Mouse (Mus musculus): ENCODE data around the gene Lctl. TPM values are rescaled to one million over a fixed set of nuclear protein-coding genes. Genes with fewer than 3 reads are reported as not detected.
A peak's percentile ranks its signal among the peaks of the same experiment; 100 is the strongest.

Lctl gene
- total RNA-seq, 1 experiment, result 2.3 TPM

DNA sequence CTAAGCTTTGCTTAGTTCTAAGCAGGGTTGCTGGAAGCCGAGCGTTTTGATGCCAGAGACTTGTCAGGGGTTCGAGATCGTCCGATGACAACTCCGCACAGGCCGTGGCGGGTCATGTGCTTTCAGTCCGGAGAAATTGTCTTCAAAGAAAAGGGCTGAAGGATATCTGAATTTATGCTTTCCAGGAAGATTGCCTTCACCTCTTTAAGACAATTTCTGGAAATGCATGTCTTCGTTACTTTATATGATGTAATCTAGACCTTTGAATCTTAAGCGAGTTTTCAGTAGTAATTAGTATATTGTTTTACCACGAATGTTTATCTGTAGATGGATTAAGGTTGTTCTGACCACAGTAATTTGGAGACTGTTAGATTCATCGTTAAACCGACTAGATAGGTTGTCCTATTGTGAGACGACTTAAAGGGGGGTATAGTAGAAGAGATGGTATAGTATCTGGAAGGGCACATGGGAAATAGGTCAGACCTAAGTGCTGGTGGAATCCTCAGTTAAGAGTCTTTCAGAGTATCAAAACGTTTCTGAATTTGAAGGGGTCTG is 56.8 kb downstream of the Lctl start:
- Histone ChIP-seq H3K27ac (ENCODE audit: insufficient read depth, low read depth, low read length, poor library complexity, severe bottlenecking) (peak overlapping the region; percentile 99), H3K36me3 (ENCODE audit: control insufficient read depth, insufficient read depth, low read length, poor library complexity, severe bottlenecking) (peaks cover 38% of the 10 kb centered on the region), H3K9ac (ENCODE audit: insufficient read depth, low read depth, low read length, poor library complexity, severe bottlenecking) (peak overlapping the region; percentile 100), H3K4me1 (ENCODE audit: control insufficient read depth in 2 of 2, insufficient read depth in 2 of 2, low read length in 2 of 2, poor library complexity in 1 of 2) (peaks cover 0 to 2% of the 10 kb centered on the region in 2 experiments; a peak in 2 of 4 replicates), H3K9me3 (ENCODE audit: control insufficient read depth, insufficient read depth, low read depth, low read length) (no peaks in the 10 kb centered on the region), H3K4me3 (ENCODE audit: insufficient read depth in 1 of 2, low read depth in 1 of 2, low read length in 2 of 2, poor library complexity in 1 of 2, severe bottlenecking in 1 of 2) (peak overlapping the region; percentile 83 to 100)
- TF ChIP-seq CHD2 (IDR thresholded peaks at IDR 0.05; ENCODE audit: low read depth, low read length) (no peak), ZNF384 (IDR thresholded peaks at IDR 0.05; ENCODE audit: low read depth, low read length) (no peak), ZC3H11A (IDR thresholded peaks at IDR 0.05; ENCODE audit: borderline replicate concordance, low read depth, low read length) (no peak), MAFK (IDR thresholded peaks at IDR 0.05; ENCODE audit: insufficient read depth, low read depth, low read length) (no peak), HCFC1 (IDR thresholded peaks at IDR 0.05; ENCODE audit: borderline replicate concordance, insufficient read depth, low read length) (no peak; the same call in 1 of the 2 replicates)
- no peak for DNase-seq (ENCODE audit: low read depth, low spot score)
- in situ Hi-C loops (cut with MboI; ENCODE audit: low sequenced_read_pairs in 2 of 2, unreplicated experiment in 2 of 2), result no loop called here

DNA sequence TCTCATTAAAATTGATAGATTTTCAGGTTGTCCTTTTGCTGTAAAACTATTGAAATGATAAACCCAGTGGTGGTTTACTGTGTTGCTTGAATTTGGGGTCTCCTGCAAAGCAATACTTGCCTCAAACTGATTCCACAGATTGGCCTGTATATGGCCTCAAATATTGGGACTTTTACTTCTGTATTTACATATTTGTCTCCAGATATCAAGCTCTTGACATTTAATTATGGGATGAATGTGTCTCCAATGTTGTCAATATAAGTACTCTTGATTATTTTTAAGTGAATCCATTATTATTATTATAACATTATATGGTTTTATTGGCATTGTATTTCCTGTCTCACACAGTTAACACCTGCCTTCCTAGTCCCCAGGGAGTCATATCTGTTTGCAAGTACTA is 57.4 kb downstream of the Lctl start:
- Histone ChIP-seq H3K36me3 (ENCODE audit: control insufficient read depth, insufficient read depth, low read length, poor library complexity, severe bottlenecking) (peaks cover 38% of the 10 kb centered on the region), H3K27ac (ENCODE audit: insufficient read depth, low read depth, low read length, poor library complexity, severe bottlenecking) (peak overlapping the region; percentile 99; the same call in 1 of the 2 replicates)
- in situ Hi-C loops (cut with MboI; ENCODE audit: low sequenced_read_pairs in 2 of 2, unreplicated experiment in 2 of 2), result no loop called here

DNA sequence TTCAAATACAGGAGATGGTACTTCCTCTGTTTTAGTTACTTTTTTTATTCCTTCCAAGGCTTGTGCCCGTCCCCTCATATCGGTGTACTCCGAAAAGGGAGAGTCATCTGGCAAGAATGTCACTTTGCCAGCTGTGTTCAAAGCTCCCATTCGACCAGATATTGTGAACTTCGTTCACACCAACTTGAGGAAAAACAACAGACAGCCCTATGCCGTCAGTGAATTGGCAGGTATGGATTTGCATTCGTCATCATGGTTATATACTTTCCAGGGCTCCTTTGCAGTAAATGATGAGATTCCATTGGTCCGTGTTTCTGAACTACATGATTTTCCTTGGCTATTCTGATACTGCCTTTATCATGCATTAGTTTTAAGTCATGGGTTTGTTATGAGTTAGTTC is 57.8 kb downstream of the Lctl start:
- peaks cover 38% of the 10 kb centered on the region for H3K36me3 ChIP-seq (ENCODE audit: control insufficient read depth, insufficient read depth, low read length, poor library complexity, severe bottlenecking)
- no peak for DNase-seq (ENCODE audit: low read depth, low spot score)
- peak overlapping the region; percentile 80 for H3K9ac ChIP-seq (ENCODE audit: insufficient read depth, low read depth, low read length, poor library complexity, severe bottlenecking)
- TF ChIP-seq MAFK (IDR thresholded peaks at IDR 0.05; ENCODE audit: insufficient read depth, low read depth, low read length) (no peak), CHD2 (IDR thresholded peaks at IDR 0.05; ENCODE audit: low read depth, low read length) (no peak), HCFC1 (IDR thresholded peaks at IDR 0.05; ENCODE audit: borderline replicate concordance, insufficient read depth, low read length) (no peak), ZC3H11A (IDR thresholded peaks at IDR 0.05; ENCODE audit: borderline replicate concordance, low read depth, low read length) (no peak), ZNF384 (IDR thresholded peaks at IDR 0.05; ENCODE audit: low read depth, low read length) (no peak)
- peaks cover 0 to 2% of the 10 kb centered on the region in 2 experiments; a peak in 2 of 4 replicates for H3K4me1 ChIP-seq (ENCODE audit: control insufficient read depth in 2 of 2, insufficient read depth in 2 of 2, low read length in 2 of 2, poor library complexity in 1 of 2)
- in situ Hi-C loops (cut with MboI; ENCODE audit: low sequenced_read_pairs in 2 of 2, unreplicated experiment in 2 of 2), result no loop called here
- peak overlapping the region; percentile 83 to 100 for H3K4me3 ChIP-seq (ENCODE audit: insufficient read depth in 1 of 2, low read depth in 1 of 2, low read length in 2 of 2, poor library complexity in 1 of 2, severe bottlenecking in 1 of 2)
- no peak overlapping the region for H3K27ac ChIP-seq (ENCODE audit: insufficient read depth, low read depth, low read length, poor library complexity, severe bottlenecking)
- H3K9me3 ChIP-seq (ENCODE audit: control insufficient read depth, insufficient read depth, low read depth, low read length), result no peaks in the 10 kb centered on the region

More for the DNA sequence above, 57.4 kb downstream of the Lctl start:
- TF ChIP-seq MAFK (IDR thresholded peaks at IDR 0.05; ENCODE audit: insufficient read depth, low read depth, low read length) (no peak), ZC3H11A (IDR thresholded peaks at IDR 0.05; ENCODE audit: borderline replicate concordance, low read depth, low read length) (no peak), CHD2 (IDR thresholded peaks at IDR 0.05; ENCODE audit: low read depth, low read length) (no peak), ZNF384 (IDR thresholded peaks at IDR 0.05; ENCODE audit: low read depth, low read length) (no peak), HCFC1 (IDR thresholded peaks at IDR 0.05; ENCODE audit: borderline replicate concordance, insufficient read depth, low read length) (no peak)
- Histone ChIP-seq H3K9me3 (ENCODE audit: control insufficient read depth, insufficient read depth, low read depth, low read length) (no peaks in the 10 kb centered on the region), H3K9ac (ENCODE audit: insufficient read depth, low read depth, low read length, poor library complexity, severe bottlenecking) (peak overlapping the region; percentile 100; the same call in 1 of the 2 replicates), H3K4me1 (ENCODE audit: control insufficient read depth in 2 of 2, insufficient read depth in 2 of 2, low read length in 2 of 2, poor library complexity in 1 of 2) (peaks cover 0 to 2% of the 10 kb centered on the region in 2 experiments; a peak in 2 of 4 replicates), H3K4me3 (ENCODE audit: insufficient read depth in 1 of 2, low read depth in 1 of 2, low read length in 2 of 2, poor library complexity in 1 of 2, severe bottlenecking in 1 of 2) (peak overlapping the region; percentile 83 to 100)
- DNase-seq (ENCODE audit: low read depth, low spot score), result no peak

DNA sequence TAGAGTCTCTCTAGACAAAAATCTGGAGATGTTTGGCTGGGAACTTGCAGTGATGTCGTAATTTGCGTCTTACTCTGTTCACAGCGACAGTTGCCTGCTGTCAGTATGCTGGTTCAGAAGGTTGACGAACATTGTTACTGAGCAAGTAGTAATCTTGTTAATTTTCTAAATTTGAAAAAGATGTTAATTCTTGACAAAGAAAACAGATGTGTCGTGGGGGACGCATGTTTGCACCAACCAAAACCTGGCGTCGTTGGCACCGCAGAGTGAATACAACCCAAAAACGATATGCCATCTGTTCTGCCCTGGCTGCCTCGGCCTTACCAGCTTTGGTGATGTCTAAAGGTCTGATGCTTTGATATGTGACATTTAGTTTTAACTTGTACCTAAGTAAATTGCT is 58.4 kb downstream of the Lctl start:
- no peak for DNase-seq (ENCODE audit: low read depth, low spot score)
- Histone ChIP-seq H3K9me3 (ENCODE audit: control insufficient read depth, insufficient read depth, low read depth, low read length) (no peaks in the 10 kb centered on the region), H3K4me1 (ENCODE audit: control insufficient read depth in 2 of 2, insufficient read depth in 2 of 2, low read length in 2 of 2, poor library complexity in 1 of 2) (peaks cover 0 to 2% of the 10 kb centered on the region in 2 experiments; a peak in 2 of 4 replicates), H3K9ac (ENCODE audit: insufficient read depth, low read depth, low read length, poor library complexity, severe bottlenecking) (peak overlapping the region; percentile 80; the same call in 1 of the 2 replicates), H3K4me3 (ENCODE audit: insufficient read depth in 1 of 2, low read depth in 1 of 2, low read length in 2 of 2, poor library complexity in 1 of 2, severe bottlenecking in 1 of 2) (peak overlapping the region; percentile 83 to 100), H3K36me3 (ENCODE audit: control insufficient read depth, insufficient read depth, low read length, poor library complexity, severe bottlenecking) (peaks cover 38% of the 10 kb centered on the region), H3K27ac (ENCODE audit: insufficient read depth, low read depth, low read length, poor library complexity, severe bottlenecking) (no peak overlapping the region)
- in situ Hi-C loops (cut with MboI; ENCODE audit: low sequenced_read_pairs in 2 of 2, unreplicated experiment in 2 of 2), result no loop called here
- TF ChIP-seq ZC3H11A (IDR thresholded peaks at IDR 0.05; ENCODE audit: borderline replicate concordance, low read depth, low read length) (no peak), ZNF384 (IDR thresholded peaks at IDR 0.05; ENCODE audit: low read depth, low read length) (no peak), HCFC1 (IDR thresholded peaks at IDR 0.05; ENCODE audit: borderline replicate concordance, insufficient read depth, low read length) (no peak), CHD2 (IDR thresholded peaks at IDR 0.05; ENCODE audit: low read depth, low read length) (no peak), MAFK (IDR thresholded peaks at IDR 0.05; ENCODE audit: insufficient read depth, low read depth, low read length) (no peak)
